Mouse (Mus musculus): ENCODE data around the gene Trim13. TPM values are rescaled to one million over a fixed set of nuclear protein-coding genes. Genes with fewer than 3 reads are reported as not detected.

Trim13 gene
- polyA plus RNA-seq, 1 experiment from 2014 or later: 12.8 TPM

DNA sequence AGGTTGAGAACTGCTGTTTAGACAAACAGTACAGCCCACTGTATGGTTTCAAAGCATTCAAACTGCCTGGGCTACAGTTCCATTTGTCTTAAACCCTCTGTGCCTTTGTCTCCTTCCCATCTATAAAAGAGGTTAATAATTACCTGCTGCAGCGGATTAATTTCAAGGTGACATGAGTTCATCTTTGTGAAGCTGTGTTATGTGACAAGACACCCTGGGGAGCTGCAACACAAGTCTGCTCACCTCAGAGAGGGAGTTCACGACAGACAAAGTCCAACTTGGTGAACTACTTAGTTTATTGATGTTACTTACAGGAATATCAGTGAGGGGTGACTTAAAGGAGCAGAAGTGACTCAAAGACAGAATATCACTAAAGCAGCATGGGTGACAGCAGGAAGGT lies 25.9 kb upstream of the Trim13 start:
- Histone ChIP-seq H3K4me3 (ENCODE audit: low read depth, low read length) (no peak overlapping the region), H3K27me3 (replicated peaks; ENCODE audit: control insufficient read depth, insufficient read depth, low read length) (no peaks in the 10 kb centered on the region), H3K4me1 (replicated peaks; ENCODE audit: control insufficient read depth, insufficient read depth, low read length) (no peaks in the 10 kb centered on the region), H3K4me2 (no peak overlapping the region), H3K9ac (ENCODE audit: low read depth, low read length) (no peak overlapping the region), H3K36me3 (ENCODE audit: control insufficient read depth, insufficient read depth, low read length) (no peaks in the 10 kb centered on the region), H3K27ac (ENCODE audit: low read depth, low read length) (no peak overlapping the region), H3K9me3 (ENCODE audit: control insufficient read depth, low read length) (no peaks in the 10 kb centered on the region)
- no peak for ATAC-seq (replicated peaks; ENCODE audit: low FRiP score)
- DNase-seq (ENCODE audit: low spot score): no peak
- WGBS: 83% methylated on average over 2 of the region's 2 CpGs

DNA sequence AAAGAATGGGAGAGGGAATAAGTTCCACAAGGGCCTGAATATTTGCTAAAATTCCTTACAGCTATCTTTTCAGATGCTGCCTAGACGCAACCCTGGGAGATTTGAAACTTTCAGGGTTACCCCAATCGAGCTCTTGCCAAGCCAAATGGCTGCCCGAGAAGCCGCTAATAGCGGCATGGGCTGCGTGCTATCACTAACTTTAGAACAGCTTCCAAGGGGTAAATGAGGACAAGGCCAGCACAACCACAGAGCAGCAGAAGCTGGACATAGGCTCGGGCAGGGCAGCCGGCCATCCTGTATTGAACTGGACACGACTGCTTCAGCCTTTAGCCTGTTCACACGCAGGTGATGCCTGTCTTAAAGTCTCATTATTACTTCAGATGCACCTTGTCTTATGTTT lies 23.0 kb upstream of the Trim13 start:
- Histone ChIP-seq H3K27ac (ENCODE audit: low read depth, low read length) (no peak overlapping the region), H3K9ac (ENCODE audit: low read depth, low read length) (no peak overlapping the region), H3K36me3 (ENCODE audit: control insufficient read depth, insufficient read depth, low read length) (no peaks in the 10 kb centered on the region), H3K4me3 (ENCODE audit: low read depth, low read length) (no peak overlapping the region), H3K4me1 (replicated peaks; ENCODE audit: control insufficient read depth, insufficient read depth, low read length) (no peaks in the 10 kb centered on the region), H3K9me3 (ENCODE audit: control insufficient read depth, low read length) (no peaks in the 10 kb centered on the region), H3K27me3 (replicated peaks; ENCODE audit: control insufficient read depth, insufficient read depth, low read length) (no peaks in the 10 kb centered on the region), H3K4me2 (no peak overlapping the region)
- DNase-seq (ENCODE audit: low spot score): no peak
- no peak for ATAC-seq (replicated peaks; ENCODE audit: low FRiP score)
- 81% methylated on average over 10 of the region's 10 CpGs for WGBS

DNA sequence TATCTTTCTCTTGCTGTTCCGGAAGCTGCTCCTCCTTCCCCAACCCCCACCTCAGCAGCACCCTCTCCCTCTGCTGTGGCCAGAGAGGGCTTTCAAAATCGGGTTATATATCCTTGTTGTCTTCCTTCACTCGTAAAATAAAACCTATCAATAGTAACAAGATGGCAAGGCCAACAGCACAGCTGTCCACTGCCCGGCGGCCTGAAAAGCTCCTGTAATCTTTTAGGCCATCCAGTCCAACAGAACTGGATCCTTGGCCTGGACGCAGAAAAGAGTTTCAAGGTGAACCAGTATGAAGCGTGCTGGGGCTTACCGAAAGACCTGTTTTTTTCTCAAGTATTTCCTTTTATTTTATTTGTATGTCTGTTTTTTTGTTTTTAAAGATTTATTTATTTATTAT lies 22.1 kb upstream of the Trim13 start:
- 85% methylated on average over 8 of the region's 8 CpGs for WGBS
- ATAC-seq (replicated peaks; ENCODE audit: low FRiP score): no peak
- H3K27me3 ChIP-seq (replicated peaks; ENCODE audit: control insufficient read depth, insufficient read depth, low read length): no peaks in the 10 kb centered on the region

DNA sequence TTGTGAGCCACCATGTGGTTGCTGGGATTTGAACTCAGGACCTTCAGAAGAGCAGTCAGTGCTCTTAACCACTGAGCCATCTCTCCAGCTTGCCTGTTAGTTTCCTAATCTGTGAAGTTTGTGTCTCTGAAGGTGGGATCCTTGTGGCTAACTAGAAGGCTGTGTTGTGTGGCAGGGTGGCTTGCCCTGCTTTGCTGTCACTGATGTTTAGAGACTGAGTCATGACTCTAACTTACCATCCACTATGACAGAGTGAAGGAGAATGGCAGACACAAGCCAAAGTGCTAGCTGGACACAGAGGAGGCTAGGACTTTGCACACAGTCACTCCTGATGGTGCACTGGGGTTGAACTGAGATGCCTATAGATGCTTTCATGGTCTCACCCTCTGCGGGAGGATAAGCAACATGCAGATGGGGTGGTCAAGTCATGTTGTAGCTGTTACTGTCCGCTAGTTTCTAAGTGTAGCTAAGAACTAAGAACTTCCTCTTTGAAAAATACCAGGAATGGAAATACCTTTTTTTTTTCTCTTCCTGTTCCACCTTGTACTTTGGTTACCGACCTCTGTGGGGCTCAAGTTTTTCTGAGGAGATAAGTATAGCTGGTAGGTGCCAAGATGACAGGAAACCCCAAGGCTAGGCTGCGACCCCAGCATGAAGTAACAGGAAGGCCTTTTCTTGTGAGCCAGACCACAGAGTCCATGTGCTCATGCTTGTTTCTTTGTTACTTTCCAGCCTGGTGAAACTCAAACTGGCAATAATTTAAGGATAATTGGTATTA lies 8.6 kb upstream of the Trim13 start:
- Histone ChIP-seq H3K27ac (ENCODE audit: low read depth, low read length) (no peak overlapping the region), H3K4me1 (replicated peaks; ENCODE audit: control insufficient read depth, insufficient read depth, low read length) (no peaks in the 10 kb centered on the region), H3K9me3 (ENCODE audit: control insufficient read depth, low read length) (no peaks in the 10 kb centered on the region), H3K27me3 (replicated peaks; ENCODE audit: control insufficient read depth, insufficient read depth, low read length) (no peaks in the 10 kb centered on the region), H3K36me3 (ENCODE audit: control insufficient read depth, insufficient read depth, low read length) (no peaks in the 10 kb centered on the region), H3K4me2 (no peak overlapping the region), H3K4me3 (ENCODE audit: low read depth, low read length) (no peak overlapping the region), H3K9ac (ENCODE audit: low read depth, low read length) (no peak overlapping the region)
- DNase-seq (ENCODE audit: low spot score) (no peak), ATAC-seq (replicated peaks; ENCODE audit: low FRiP score) (no peak)
- WGBS: 44% methylated on average over 4 of the region's 4 CpGs

More for the DNA sequence above, 22.1 kb upstream of the Trim13 start:
- Histone ChIP-seq H3K36me3 (ENCODE audit: control insufficient read depth, insufficient read depth, low read length) (no peaks in the 10 kb centered on the region), H3K4me1 (replicated peaks; ENCODE audit: control insufficient read depth, insufficient read depth, low read length) (no peaks in the 10 kb centered on the region), H3K9me3 (ENCODE audit: control insufficient read depth, low read length) (no peaks in the 10 kb centered on the region), H3K27ac (ENCODE audit: low read depth, low read length) (no peak overlapping the region), H3K4me2 (no peak overlapping the region), H3K4me3 (ENCODE audit: low read depth, low read length) (no peak overlapping the region), H3K9ac (ENCODE audit: low read depth, low read length) (no peak overlapping the region)
- no peak for DNase-seq (ENCODE audit: low spot score)

DNA sequence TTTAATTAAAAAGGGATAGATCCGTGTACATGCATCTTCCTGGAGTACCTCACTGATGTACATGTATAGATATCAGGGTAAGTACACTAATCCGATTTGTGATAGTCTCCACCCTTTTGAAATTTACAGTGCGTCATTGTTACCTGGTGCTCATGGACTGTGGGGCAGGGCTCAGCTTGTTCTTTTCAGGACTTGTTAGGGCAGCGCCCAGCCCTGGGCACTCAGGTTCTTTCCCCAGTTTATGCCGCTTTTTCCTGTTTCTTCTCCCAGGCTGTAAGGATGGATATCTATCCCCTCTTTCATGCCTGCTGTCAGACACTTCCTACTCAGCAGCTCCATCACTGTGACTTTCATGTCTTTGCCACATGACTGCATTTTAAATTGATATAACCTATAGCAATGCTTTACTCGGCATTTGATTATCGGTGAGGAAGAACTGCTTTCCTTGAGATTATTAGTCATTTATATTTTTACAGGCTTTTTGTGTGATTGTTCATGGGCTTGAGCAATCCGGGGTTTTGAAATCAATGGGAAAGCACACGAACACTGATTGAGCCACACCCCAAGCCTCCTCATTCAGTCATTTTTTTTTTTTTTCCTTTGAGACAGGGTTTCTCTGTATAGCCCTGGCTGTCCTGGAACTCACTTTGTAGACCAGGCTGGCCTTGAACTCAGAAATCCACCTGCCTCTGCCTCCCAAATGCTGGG lies 1.2 kb upstream of the Trim13 start:
- Histone ChIP-seq H3K4me3 (ENCODE audit: low read depth, low read length) (no peak overlapping the region), H3K27me3 (replicated peaks; ENCODE audit: control insufficient read depth, insufficient read depth, low read length) (no peaks in the 10 kb centered on the region), H3K4me2 (no peak overlapping the region), H3K27ac (ENCODE audit: low read depth, low read length) (no peak overlapping the region), H3K36me3 (ENCODE audit: control insufficient read depth, insufficient read depth, low read length) (no peaks in the 10 kb centered on the region), H3K9ac (ENCODE audit: low read depth, low read length) (no peak overlapping the region), H3K9me3 (ENCODE audit: control insufficient read depth, low read length) (no peaks in the 10 kb centered on the region), H3K4me1 (replicated peaks; ENCODE audit: control insufficient read depth, insufficient read depth, low read length) (peaks cover 5% of the 10 kb centered on the region; the same call in 1 of the 2 replicates)
- WGBS: 85% methylated on average over 9 of the region's 9 CpGs
- DNase-seq (ENCODE audit: low spot score) (no peak), ATAC-seq (replicated peaks; ENCODE audit: low FRiP score) (no peak)

DNA sequence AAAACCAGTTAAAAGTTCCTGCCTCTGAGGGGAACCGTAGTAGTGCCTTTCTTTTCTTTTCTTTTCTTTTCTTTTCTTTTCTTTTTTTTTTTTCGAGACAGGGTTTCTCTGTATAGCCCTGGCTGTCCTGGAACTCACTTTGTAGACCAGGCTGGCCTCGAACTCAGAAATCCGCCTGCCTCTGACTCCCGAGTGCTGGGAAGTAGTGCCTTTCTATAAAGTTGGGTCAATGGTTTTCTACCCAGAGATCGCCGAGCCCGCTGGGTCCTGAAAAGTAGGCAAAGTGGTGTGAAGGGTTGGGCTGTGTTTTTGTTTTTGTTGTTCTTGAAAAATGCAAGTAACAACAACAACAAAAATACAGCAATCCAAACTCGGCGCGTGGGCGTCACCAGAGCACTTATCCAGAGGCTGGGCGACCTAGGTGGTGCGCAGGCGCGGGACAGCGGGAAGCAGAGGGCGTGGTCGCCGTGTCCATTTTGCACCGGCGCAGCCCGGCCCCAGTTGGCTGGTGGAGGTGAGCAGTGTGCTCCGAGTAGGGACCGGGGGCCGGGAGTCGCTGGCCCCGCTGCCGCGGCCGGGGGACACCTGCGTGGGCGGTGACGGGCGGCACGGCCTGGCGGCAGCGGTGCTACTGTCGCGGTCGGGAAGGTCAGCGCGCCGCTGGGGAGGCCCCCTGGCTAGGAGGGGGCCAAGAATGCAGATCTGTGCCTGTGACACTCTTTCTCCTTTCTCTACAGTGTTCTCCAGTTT lies 1.2 kb downstream of the Trim13 start:
- peaks cover 5% of the 10 kb centered on the region; the same call in 1 of the 2 replicates for H3K4me1 ChIP-seq (replicated peaks; ENCODE audit: control insufficient read depth, insufficient read depth, low read length)
- H3K4me2 ChIP-seq: peak overlapping the region; percentile 59
- H3K9me3 ChIP-seq (ENCODE audit: control insufficient read depth, low read length): no peaks in the 10 kb centered on the region
- DNase-seq (ENCODE audit: low spot score): peak; percentile 89
- H3K4me3 ChIP-seq (ENCODE audit: low read depth, low read length): peak overlapping the region; percentile 57
- no peaks in the 10 kb centered on the region for H3K36me3 ChIP-seq (ENCODE audit: control insufficient read depth, insufficient read depth, low read length)
- H3K27me3 ChIP-seq (replicated peaks; ENCODE audit: control insufficient read depth, insufficient read depth, low read length): no peaks in the 10 kb centered on the region
- H3K27ac ChIP-seq (ENCODE audit: low read depth, low read length): peak overlapping the region; percentile 8; the same call in 1 of the 2 replicates
- WGBS: 4% methylated on average over 44 of the region's 44 CpGs
- H3K9ac ChIP-seq (ENCODE audit: low read depth, low read length): peak overlapping the region; percentile 72
- peak; percentile 96 for ATAC-seq (replicated peaks; ENCODE audit: low FRiP score)

DNA sequence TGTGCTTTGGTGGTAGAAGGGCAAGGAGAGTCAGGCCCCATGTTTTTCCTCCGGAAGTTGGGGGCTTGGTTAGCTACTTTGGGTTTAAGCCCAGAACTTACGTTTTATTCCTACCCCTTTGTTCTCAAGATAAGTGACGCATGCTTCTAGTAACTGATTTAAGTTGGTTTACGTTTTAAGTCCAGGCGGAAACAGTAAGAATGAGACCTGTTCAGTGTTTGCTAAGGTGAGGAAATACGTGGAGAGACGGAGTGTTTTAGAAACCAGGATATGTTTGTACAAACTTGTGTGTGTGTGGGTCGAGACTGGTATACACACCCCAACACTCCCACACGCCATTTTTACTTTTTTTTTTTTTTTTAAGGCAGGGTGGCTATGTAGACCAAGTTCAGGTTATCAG lies 3.3 kb downstream of the Trim13 start:
- Histone ChIP-seq H3K9ac (ENCODE audit: low read depth, low read length) (no peak overlapping the region), H3K9me3 (ENCODE audit: control insufficient read depth, low read length) (no peaks in the 10 kb centered on the region), H3K36me3 (ENCODE audit: control insufficient read depth, insufficient read depth, low read length) (peaks cover 5% of the 10 kb centered on the region; the same call in 1 of the 2 replicates), H3K4me2 (no peak overlapping the region), H3K4me3 (ENCODE audit: low read depth, low read length) (no peak overlapping the region), H3K27me3 (replicated peaks; ENCODE audit: control insufficient read depth, insufficient read depth, low read length) (no peaks in the 10 kb centered on the region), H3K4me1 (replicated peaks; ENCODE audit: control insufficient read depth, insufficient read depth, low read length) (peaks cover 5% of the 10 kb centered on the region; the same call in 1 of the 2 replicates), H3K27ac (ENCODE audit: low read depth, low read length) (no peak overlapping the region)
- ATAC-seq (replicated peaks; ENCODE audit: low FRiP score): no peak
- DNase-seq (ENCODE audit: low spot score): no peak
- WGBS: 83% methylated on average over 9 of the region's 9 CpGs

DNA sequence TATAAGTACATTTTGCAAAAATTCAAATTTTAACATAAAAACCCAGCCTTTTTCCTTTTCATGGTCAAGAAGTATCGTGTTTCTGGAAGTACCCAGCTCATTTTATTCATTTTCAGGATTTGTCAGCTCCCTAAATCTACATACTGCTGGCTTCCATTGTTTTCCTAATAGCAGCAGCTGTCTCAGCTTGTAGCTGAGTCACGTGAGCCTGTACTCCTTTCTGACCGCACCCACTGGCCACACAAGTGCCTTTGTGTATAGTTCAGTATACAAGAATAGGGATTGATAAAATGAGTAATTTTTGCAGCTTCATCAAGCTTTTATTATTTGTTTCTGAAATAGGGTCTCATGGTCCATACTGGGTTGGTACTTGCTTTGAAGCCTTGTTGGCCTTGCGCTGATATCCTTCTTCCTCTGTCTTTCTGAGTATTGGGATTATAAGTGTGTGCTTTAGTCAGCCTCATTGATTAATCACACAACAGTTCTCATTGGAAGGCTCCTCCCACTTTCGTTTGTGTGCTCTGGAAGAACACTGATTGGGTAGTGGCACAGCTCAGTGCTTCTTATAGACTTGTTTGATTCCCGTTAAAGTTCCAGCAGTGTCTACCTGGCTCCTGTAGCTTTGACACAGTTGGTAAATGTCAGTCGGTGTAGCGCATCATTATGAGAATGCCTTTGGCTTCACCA lies 5.2 kb downstream of the Trim13 start:
- Histone ChIP-seq H3K27me3 (replicated peaks; ENCODE audit: control insufficient read depth, insufficient read depth, low read length) (no peaks in the 10 kb centered on the region), H3K4me2 (no peak overlapping the region), H3K27ac (ENCODE audit: low read depth, low read length) (no peak overlapping the region), H3K9me3 (ENCODE audit: control insufficient read depth, low read length) (no peaks in the 10 kb centered on the region), H3K4me1 (replicated peaks; ENCODE audit: control insufficient read depth, insufficient read depth, low read length) (peaks cover under 1% of the 10 kb centered on the region; the same call in 1 of the 2 replicates), H3K9ac (ENCODE audit: low read depth, low read length) (no peak overlapping the region), H3K36me3 (ENCODE audit: control insufficient read depth, insufficient read depth, low read length) (peaks cover 7% of the 10 kb centered on the region; the same call in 1 of the 2 replicates), H3K4me3 (ENCODE audit: low read depth, low read length) (no peak overlapping the region)
- DNase-seq (ENCODE audit: low spot score) (no peak), ATAC-seq (replicated peaks; ENCODE audit: low FRiP score) (no peak)
- 85% methylated on average over 8 of the region's 8 CpGs for WGBS
